Mouse (Mus musculus) urinary bladder, postnatal 36 days (tissue): Measurements from ENCODE around the gene Micu1.

Experiments used
- DNase-seq, 2 experiments: peaks; one replicate each; pipeline ENCODE4 v3.0.0; 2022; ENCODE audit warnings: low spot score in 2 of 2, mixed read lengths in 1 of 2

Gene Micu1

DNA sequence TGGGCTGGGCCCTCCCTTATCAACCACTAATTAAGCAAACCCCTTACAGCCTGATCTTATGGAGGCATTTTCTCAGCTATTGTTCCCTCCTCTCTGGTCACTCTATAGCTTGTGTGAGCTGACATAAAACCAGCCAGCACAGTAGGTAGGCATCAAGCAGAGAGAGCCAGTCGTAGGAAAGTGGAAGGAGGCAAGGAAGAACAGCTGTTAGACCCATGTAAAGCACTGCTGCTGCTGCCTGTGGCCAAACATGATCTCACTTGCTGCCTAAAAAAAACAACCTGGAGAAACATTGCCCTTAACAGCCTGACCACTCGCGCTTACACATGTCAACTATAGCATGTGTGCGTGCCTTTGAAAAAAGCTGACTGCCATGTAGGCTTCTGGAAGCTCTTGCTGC lies 19.3 kb downstream of the Micu1 start:
- no peak for DNase-seq

DNA sequence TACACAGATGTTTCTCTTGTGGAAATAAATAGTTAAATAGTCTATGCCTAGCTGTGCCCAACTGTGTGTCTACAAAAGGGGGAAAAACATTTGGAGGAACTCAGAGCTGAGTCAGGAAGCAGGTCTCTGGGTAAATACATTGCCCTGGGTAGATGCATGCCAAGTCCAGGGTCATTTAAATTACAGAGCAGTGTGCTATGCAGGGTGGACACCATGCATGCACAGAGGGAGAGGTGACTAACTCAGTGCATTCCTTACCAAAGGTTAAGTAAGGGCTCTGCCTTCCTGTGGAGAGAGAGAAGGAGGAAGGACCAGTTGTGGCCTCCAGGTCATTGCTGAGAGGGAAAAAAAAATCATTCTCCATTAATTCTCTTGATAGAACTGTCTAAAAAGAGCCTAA lies 22.4 kb downstream of the Micu1 start:
- DNase-seq = no peak

DNA sequence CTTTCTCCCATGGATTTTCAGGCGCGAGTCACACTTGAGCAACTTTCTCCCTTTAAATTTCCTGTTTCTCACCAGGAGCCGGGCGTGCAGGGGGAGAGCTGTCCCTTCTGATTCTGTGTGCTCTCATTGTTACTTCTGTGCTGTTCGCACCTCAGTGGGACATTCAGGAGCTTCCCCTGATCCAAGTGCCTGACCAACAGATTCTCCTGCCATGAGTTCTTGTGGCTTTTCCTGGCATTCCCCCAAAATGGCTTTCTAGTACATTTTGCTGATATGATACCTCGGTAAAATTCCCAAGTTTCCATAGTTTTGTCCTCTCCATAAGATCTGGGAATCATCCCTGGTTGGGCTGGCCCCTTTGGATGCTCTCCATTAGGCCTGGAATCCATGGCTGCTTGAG lies 25.0 kb downstream of the Micu1 start:
- DNase-seq = no peak

DNA sequence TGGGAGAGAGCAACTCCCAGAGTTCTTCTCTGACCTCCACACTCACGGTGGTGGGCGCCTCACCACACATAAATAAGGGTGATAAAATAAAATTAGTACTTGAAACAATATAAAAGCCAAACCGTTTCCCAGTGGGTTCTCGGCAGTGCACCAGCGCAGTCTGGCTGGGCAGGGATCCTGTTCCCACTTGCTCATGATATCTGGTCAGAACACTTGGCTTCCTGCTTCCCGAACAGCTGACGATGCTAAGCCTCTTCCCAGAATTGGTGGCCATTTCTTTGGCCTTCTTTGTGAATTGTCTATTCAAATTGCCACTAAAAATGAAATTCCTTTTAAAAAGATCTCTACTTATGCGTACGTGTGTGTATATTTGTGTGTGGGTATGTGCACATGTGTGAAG lies 27.0 kb downstream of the Micu1 start:
- DNase-seq = no peak

DNA sequence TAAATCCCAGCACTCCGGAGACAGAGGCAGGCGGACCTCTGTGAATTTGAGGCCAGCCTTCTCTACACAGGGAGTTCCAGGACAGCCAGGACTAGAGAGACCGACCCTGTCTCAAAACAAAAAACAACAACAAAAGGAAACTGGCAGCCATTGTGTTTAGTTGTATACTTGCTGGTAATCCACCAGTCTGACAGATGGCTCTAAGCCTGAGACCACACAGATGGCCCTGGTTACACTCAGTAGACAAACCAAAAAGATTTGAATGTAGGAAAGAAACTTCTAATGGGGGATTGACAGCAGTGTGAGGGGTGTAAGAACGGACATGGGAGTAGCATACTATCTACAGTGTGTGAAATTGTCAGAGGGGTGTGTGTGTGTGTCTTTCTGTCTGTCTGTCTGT lies 27.6 kb downstream of the Micu1 start:
- DNase-seq = no peak

DNA sequence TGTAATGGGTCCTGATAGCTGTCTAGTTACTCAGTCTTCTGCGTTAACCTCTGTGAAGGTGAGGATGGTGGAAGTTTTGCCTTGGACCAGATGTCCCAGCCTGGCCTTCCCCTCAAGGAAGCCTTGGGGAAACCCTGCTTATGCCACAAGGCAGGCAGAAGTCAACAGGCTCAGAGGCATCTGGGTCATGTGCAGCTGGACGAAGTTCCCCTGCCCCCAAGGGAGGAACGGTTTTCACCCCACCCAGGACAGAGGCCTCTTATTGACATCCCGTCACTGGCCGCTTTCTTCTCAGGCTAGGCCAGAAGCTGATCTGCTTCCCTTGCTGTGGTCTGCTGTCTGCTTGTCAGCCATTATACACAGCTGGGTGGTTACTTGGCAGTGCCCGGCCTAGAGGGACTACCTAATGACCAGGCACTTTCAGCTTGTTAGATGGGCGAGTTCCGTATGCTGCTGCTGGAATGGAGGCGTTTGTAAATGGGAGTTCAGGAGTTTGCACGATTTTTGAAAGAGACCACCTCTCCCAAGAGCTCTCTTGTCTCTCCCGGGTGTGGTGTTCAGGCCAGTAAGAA lies 33.8 kb downstream of the Micu1 start:
- no peak for DNase-seq

DNA sequence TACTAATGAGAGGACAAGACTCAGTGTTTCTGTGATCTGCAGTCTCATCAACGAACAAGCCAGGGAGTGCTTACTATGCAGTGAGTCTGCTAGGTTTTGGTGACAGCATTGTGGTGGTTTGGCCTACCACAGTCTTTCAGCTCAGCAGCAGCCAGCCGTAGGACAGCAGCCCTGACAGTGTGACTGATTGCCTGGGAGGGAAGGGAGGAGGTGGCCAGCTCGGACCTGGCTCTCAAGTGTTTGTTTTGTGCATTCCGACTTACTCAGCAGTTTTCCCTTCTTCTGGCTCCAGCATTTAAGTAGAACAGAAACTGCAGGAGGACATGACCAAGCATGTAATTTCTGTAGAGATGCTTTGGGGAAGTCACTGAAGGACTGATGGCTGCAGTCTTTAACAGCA lies 39.2 kb downstream of the Micu1 start:
- peak; percentile 32 to 59 for DNase-seq

DNA sequence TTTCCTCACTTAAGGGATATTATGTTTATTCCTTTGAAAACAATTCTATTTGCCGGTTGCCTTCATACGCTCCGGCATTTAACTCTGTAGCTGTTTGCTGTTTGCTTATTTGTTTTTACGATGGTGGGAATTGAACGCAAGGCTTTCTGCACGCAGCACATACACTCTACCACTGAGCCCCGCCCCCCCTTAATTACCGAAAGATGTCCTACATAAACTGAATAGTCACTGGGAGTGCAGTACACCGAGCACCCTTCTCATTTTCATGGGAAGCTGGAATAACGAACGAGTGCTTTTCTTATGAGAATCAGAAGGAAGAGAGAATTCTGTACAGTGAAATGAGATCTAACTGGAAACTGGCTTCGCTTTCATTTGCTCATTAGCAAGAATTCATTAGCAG lies 41.1 kb downstream of the Micu1 start:
- DNase-seq = no peak

DNA sequence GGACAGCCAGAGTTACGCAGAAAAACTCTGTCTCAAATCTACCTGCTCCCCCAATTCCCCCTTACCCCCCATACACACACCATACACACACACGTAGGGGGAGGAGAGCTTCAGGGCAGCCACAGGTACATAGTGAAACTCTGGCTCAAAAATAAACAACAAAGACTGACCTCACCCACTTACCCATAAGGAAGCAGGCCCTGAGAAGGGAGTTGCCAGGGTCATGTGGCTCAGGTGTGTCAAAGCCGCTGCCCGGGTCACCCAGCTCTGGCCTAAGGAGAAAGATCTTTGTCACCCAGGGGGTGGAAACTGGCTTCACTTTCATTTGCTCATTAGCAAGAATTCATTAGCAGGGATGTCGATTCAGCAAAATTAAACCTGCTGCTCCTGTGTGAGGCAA lies 41.7 kb downstream of the Micu1 start:
- peak; percentile 13 to 38 for DNase-seq

DNA sequence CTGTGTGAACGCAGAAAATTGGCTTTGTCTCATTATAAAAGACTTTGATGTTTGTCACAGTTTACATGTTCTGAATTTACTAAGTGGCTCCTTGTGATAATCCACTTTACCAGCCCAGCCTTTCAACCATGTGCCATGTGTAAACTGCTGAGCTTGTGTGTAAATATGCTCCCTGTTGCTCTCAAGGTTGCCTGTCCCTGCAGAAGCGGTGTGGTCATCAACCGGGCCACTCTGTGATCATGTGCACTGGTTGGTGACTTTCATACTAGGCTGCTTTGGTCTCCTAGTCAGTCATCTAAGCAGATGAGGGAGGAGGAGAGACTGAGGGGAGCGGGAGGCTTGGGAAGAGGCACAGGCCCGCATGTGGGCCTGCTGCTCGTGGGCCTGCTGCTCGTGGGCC lies 45.1 kb downstream of the Micu1 start:
- DNase-seq = no peak

DNA sequence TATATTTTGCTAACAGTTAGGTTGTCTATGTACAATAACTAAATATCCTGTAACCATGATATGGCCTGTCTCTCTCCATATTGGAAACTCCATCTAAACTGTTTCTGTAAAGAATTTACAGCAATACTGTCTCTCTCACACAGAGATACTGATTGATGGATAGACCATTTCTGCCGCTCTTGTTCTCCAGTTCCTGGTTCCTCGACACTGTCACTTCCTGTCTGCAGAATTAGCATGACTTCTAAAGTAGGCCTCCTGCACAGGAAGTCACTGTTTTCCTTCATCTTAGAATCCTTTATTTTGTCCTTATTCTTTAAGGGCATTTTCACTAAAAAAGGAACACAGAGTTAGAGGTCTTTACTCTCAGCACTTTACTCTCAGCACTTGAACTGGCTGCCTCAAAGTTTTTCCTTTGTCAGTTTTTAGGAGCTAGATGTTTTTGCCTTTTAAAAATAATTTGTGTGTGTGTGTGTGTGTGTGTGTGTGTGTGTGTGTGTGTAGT lies 46.5 kb downstream of the Micu1 start:
- no peak for DNase-seq

DNA sequence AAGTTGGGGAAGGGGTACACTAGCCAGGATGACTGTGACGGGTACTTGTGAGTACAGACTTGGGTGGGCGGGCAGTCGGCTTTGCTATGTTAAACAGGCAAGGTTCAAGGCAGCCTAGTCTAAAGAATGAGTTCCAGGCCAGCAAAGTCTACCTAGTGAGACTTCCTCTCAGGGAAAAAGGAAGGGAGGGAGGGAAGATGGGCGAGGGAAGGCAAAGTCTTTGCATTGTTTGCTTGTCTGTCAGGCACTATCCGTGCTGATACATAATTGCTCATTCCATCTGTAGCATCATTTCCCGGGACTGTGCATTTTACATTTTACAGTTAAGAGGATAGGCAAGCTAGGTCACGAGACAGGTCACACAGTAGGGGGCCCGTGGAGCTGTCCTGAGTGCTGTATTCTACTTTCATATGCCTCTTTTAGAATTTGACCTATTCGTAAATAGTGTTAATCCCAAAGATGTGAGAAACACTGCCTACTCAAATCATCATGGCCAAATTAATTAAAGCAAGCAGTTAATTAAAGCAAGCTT lies 51.3 kb downstream of the Micu1 start:
- DNase-seq = no peak

DNA sequence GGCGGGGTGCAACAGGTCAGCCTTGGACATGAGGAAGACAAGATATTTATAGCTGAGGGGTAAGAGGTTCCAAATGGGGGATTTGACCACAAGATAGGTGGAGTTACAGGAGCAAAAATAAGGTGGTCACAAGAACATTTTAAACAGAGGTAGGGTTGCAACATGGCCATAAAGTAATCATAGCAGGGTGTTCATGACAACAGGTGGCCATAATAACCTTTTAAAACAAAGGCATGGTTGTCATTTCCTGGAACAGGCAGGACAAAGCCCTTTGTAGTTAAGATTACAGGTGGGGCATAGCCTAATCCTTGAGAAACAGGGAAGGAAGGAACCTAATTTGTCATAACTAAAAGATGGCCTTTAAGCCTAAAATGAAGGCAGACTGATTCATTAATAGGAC lies 51.8 kb downstream of the Micu1 start:
- no peak for DNase-seq

DNA sequence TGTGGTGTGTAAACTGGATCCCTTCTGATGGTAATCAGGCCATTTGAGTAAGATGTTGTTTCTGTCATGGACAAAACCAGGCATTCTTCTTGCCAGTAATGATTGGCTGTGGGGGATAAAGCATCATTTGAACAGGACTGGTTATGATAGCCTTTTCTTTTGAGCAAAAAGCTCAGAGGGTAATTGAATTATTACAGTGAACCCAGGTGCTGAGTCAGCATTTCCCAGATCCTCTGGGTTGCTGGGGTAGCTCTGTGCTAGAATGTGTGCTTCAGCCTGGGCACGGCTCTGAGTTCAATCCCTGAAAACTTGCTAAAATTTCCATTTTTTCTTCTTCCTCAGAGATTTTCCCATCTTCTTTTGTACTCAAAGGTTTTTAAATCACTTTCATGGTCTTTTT lies 52.6 kb downstream of the Micu1 start:
- DNase-seq = no peak

DNA sequence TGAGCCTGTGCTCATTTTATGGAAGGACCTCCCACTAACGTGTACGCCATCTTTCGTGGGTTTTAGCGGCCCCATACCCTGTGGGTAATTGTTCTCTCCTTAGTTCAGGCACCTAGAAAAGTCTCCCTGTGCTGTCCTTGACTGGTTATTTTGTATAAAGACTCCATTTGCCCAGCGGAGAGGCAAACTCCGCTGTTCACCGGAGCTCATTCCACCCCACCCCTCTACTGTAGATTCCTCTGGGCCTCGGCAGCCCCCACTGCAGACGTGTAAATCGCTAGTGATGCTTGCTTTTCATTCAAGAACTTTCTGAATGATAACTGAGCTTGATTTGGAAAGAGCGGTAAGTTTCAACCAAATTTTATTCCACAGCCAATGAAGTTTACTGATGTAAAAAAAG lies 53.4 kb downstream of the Micu1 start:
- no peak for DNase-seq

DNA sequence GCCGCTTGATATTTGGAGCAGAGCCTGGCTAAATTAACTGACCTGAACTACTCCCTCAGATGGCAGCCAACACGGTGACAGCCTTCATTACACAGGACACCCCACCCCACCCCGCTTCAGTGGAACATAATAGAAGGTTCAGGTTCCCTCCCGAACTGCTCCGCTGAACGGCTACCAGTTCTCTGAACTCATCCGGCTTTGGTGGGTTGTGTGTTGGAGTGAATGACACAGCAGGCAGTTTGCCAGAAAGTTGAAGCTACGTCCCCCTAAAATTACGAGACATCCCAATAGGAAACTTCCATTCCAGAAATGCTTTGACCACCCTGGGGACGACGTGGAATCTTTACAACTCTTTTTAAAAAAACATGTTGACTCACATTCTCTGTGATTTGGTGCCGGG lies 53.8 kb downstream of the Micu1 start:
- DNase-seq = no peak

DNA sequence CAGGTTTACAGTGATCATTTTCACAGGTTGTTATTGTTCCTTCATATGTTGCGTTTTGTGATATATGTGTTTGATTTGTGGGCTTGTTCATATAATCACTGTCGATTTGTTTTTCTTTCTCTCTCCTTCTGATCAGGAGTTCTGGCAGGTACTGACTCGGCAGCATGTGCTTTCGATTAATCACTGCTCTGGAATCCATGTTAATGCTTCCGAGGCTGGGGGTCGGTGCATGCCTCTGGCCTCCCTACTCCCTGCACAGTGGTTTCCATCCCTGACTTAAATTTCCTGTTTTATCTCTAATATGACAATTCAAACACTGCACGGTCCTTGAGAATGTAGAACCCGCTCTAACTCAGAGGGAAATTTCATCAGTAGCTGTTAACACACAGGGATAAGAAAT lies 54.3 kb downstream of the Micu1 start:
- no peak for DNase-seq

DNA sequence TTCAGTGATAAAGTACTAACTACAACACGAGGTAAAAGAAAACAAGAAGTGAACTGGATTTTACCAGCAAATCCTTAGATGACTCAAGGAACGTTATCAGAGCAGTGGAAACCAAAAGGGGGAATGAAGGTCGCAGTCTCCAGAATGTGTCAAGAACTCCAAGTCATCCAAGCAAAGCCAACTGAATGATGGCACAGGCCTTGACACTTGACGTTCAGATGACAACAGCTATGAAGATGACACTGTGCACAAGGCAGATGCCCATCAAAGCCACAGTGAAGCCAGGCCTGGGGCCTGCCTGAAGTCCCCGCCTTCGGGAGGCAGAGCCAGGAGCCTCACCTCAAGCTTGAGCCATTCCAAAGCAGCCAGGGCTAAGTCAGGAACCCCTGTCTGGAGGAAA lies 62.5 kb downstream of the Micu1 start:
- no peak for DNase-seq

DNA sequence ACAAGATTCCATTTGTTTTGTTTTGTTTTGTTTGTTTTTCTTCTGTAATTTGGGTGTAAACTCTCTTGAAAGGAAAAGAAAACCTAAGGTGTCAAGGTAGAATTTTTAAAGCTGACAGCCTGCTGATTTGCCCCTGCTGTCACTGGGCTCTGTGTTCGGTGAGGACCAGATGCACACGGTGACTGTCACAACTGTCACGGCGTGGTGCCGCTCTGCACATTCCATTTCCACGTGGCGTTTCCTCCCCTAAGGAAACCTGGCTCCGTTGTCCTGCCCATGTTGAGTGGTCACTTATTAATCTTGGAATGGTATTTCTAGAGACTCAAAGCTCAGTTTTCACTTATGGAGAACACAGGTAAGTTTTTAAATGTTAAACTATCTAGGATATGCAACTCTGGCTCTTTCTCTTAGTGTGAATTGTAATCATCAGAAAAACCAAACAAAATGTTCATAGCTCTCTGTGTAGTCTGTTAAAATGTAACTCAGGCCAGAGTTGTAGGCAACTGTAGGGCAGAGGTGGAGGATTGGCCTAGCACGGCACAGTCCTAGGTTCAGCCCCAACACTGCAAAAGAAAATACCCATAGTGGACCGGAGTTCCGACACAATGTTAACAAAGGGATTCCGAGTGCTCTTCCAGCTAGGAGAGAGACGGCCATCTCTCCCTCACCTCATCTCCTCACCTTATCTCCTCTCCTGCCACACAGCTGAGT lies 66.2 kb downstream of the Micu1 start:
- DNase-seq = no peak

DNA sequence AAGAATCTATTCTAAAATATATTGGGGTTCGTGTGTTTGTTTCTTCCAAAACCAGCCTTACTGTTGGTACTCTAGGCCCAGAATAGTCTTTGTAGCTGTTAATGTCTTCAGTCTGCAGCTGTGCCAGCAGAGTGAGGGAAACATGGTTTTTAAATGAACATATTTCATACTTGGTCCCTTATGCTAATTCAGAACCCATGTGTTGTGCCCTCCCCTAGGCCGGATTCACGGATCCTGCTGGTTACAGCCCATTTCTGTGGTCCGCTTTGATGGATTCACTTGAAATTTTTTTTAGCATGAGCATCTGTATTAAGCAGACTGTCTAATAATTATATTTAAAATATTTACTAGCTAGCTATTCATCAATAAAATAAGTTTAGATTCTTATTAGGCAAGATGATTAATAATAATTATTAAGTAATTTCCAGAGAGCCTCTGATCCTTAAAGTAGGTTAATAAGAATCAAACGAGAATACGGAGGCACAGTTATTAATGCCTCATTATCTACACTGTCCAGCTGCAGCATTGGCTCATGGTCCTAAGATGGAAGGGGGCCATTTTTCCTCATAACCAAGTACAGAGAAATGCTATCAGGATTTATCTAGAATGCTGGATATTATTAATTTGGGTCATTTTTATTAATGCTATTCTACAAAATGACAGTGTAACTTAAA lies 69.2 kb downstream of the Micu1 start:
- DNase-seq = no peak

DNA sequence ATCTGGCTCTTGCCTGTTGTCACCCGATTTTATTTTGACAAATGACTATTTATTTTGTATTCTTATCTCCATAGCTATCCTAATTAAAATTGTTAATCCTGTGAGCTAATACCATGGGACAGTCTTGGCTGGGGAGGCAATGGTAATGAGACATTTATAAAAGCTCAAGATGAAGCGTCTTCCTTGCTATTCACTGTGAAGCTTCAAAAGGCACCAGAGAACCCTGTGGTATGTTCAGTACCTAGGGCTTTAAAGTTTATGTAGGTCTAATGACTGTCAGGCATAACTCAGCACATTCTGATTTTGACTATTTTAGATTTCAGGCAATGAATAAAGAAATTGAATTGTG lies 69.7 kb downstream of the Micu1 start:
- no peak for DNase-seq

DNA sequence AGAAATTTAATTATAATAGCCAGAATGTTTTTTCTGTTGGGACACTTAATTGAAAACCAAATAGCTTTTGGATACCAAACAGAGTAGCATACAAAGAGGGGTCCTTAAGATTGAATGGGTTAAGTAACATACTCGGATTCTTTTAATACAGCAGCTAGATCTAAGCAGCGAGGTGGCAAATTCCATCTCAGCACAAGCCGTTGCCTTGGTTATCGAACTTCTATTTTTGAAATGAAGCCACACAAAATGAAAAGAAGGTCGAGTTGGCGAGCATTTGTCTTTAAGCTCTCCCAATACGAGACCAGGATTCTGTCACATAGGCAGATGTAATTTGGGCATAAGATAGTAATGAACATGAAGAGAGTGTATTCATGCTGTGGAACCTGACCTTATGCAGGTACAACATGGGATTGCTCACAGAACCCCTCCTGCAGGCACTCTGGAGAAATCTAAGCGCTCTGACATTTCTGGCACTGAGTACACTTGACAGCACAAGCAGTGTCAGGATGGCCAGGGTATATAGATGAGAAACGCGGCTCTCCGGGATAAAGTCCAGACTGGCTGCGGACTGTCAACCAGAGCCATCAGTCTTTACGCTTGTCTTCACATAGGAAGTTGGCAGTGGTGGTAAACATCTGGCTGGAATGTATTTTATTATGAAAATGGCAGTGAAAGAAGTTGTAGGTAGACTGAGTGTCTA lies 71.3 kb downstream of the Micu1 start:
- no peak for DNase-seq

DNA sequence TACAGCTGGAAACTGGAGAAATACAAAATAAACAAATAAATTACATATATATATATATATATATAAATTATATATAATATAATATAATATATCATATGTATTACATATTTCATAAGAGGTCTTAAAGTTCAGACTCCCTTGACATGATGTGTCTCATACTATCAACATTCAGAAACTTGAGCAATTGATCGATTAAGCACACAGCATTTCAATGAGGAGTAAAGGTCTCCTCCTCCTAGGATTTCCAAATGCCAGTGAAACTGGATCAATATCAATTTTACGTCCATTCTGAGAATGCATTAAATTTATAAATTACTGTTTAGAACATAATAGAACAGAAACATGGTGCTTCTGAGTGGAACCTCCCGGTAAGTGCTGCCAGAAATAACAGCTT lies 71.9 kb downstream of the Micu1 start:
- no peak for DNase-seq
